Mouse (Mus musculus) kidney, embryonic 15.5 days (tissue): ENCODE results near the gene Klf3. TPM values are rescaled to one million over a fixed set of nuclear protein-coding genes. Genes with fewer than 3 reads are reported as not detected.

Source experiments
- ATAC-seq: fragments of 200-750 bp; cut with Nextera tagmentation; replicated peaks from 2 replicates; pipeline ENCODE4 v1.8.0; 2017; ENCODE audit warnings: moderate TSS enrichment; ENCODE audit not compliant: low FRiP score
- H3K27ac ChIP-seq: fragments of 300-500 bp; sonication (generic); 2 replicates; pipeline ENCODE4 v1.5.1; 2015; ENCODE audit warnings: mild to moderate bottlenecking, inconsistent platforms
- H3K27me3 ChIP-seq: fragments of 300-500 bp; sonication (generic); 2 replicates; pipeline ENCODE4 v1.6.1; 2015; ENCODE audit warnings: inconsistent platforms
- H3K36me3 ChIP-seq: fragments of 300-500 bp; sonication (generic); 2 replicates; pipeline ENCODE4 v1.6.1; 2015; ENCODE audit warnings: inconsistent platforms
- H3K4me1 ChIP-seq: fragments of 300-500 bp; sonication (generic); 2 replicates; pipeline ENCODE4 v1.6.1; 2015; ENCODE audit warnings: inconsistent platforms
- H3K4me2 ChIP-seq: fragments of 300-500 bp; sonication (generic); 2 replicates; pipeline ENCODE4 v1.6.1; 2015; ENCODE audit warnings: moderate library complexity, mild to moderate bottlenecking, inconsistent platforms
- H3K4me3 ChIP-seq: fragments of 300-500 bp; sonication (generic); replicated peaks from 2 replicates; pipeline ENCODE4 v1.5.1; 2015; ENCODE audit warnings: mild to moderate bottlenecking, inconsistent platforms
- H3K9ac ChIP-seq: fragments of 300-500 bp; sonication (generic); 2 replicates; pipeline ENCODE4 v1.6.1; 2015; ENCODE audit warnings: mild to moderate bottlenecking, inconsistent platforms
- H3K9me3 ChIP-seq: fragments of 300-500 bp; sonication (generic); replicated peaks from 2 replicates; pipeline ENCODE4 v1.6.1; 2016; ENCODE audit warnings: inconsistent platforms
- WGBS: fragments of 180-500 bp; shearing (Covaris S2); methylation state at CpG from one replicate; pipeline ENCODE4 v1.1.7; 2015; ENCODE audit warnings: mixed read lengths; 5-methylcytosine and 5-hydroxymethylcytosine counted together
- polyA plus RNA-seq: library from polyadenylated mRNA; unstranded; fragments of >200 nt; fragmentation: Nextera tagmentation; extraction: Ambion mirVana; gene quantifications from 2 replicates; pipeline ENCODE4 v1.2.1, GENCODE M21; 2015

Klf3 gene
- polyA plus RNA-seq, 1 experiment from 2014 or later: 62.2 TPM

DNA sequence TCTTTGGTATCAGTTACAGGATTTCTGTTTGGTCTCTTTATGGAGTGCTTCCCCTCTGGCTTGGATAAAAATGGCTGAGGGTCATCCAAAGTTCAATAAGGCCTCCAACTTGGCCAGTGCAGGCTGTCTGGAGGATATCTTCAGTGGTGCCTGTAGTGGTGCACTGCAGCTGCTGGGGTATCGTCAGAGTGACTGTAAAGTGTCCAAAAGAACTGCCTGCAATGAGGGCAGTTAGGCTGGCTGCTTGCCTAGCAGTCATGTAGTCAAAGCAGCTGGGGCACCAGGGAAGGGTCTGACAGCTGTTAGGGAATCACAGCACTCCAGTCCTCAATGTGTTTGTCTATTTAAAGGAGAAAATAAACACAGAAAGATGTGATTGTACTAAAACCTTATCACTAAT is 36.9 kb downstream of the Klf3 start:
- Histone ChIP-seq H3K4me2 (no peak overlapping the region), H3K4me3 (no peak overlapping the region), H3K4me1 (peaks cover 14% of the 10 kb centered on the region; the same call in 1 of the 2 replicates), H3K27me3 (no peaks in the 10 kb centered on the region), H3K27ac (peak overlapping the region; percentile 58; the same call in 1 of the 2 replicates), H3K36me3 (no peaks in the 10 kb centered on the region), H3K9me3 (peaks cover 5% of the 10 kb centered on the region; the same call in 1 of the 2 replicates), H3K9ac (no peak overlapping the region)
- ATAC-seq: no peak
- 27% methylated on average over 1 of the region's 1 CpGs for WGBS

DNA sequence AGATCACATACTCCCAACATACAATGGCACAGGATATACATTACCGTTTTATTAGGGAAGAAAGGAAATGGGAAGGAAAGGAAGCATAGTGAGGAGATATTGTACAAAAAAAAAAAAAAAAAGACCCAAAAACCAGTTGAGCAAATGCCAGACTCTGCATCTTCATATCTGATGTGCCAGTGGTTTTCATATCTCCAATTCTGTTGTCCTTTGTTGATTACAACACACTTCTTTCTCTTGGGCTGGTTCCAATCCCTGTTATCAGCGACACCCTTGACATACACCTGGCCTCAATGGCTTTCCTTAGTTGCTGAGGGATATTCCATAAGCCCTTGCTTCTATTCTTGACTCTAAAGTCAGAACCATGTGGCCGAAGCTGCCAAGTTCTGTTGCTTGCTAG is 41.4 kb downstream of the Klf3 start:
- no peaks in the 10 kb centered on the region; the same call in 1 of the 2 replicates for H3K9me3 ChIP-seq
- WGBS: 89% methylated on average over 3 of the region's 3 CpGs

DNA sequence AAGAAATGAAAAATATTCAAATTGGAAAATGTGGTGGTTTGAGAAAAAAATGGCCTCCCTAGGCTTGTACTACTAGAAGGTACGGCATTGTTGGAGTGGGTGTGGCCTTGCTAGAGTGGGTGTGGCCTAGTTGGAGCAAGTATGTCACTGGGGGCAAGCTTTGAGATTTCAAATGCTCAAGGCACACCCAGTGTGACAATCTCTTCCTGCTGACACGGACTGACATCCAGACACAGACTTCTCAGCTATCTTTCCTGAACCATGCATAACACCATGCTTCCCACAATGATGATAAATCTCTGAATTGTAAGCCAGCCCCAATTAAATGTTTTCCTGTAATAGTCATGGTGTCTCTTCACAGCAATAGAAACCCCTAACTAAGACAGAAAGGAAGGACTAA is 44.1 kb downstream of the Klf3 start:
- no peaks in the 10 kb centered on the region for H3K4me1 ChIP-seq
- no peak overlapping the region for H3K9ac ChIP-seq
- no peaks in the 10 kb centered on the region for H3K27me3 ChIP-seq
- WGBS: 81% methylated on average over 2 of the region's 2 CpGs
- no peak overlapping the region for H3K4me2 ChIP-seq
- H3K27ac ChIP-seq: no peak overlapping the region
- no peak overlapping the region for H3K4me3 ChIP-seq
- H3K36me3 ChIP-seq: no peaks in the 10 kb centered on the region
- no peak for ATAC-seq
- H3K9me3 ChIP-seq: no peaks in the 10 kb centered on the region; the same call in 1 of the 2 replicates

More for the DNA sequence above, 41.4 kb downstream of the Klf3 start:
- peaks cover 6% of the 10 kb centered on the region; the same call in 1 of the 2 replicates for H3K4me1 ChIP-seq
- no peaks in the 10 kb centered on the region for H3K36me3 ChIP-seq
- no peaks in the 10 kb centered on the region for H3K27me3 ChIP-seq
- H3K4me2 ChIP-seq: no peak overlapping the region
- no peak overlapping the region for H3K4me3 ChIP-seq
- no peak overlapping the region for H3K9ac ChIP-seq
- no peak for ATAC-seq
- no peak overlapping the region for H3K27ac ChIP-seq

DNA sequence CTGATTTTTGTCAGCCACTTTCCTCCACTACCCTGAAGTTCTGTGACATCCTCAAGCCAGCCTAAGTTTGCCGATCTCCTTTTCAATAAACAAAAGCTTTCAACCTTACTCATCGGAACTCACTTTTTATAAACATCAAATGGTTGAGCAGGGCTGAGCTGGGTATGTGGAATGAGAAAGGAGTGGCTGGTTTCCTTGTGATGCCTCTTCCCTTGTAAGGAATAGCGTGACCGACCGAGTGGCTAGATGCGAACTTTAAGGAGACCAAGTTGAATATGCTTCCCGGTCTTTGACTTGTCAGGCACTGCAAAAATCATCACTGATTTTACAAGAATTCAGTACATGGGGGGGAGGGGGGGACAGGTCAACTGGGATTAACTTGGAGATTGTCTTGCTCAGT is 46.7 kb downstream of the Klf3 start:
- WGBS: 88% methylated on average over 7 of the region's 7 CpGs
- Histone ChIP-seq H3K4me3 (no peak overlapping the region), H3K9ac (no peak overlapping the region), H3K36me3 (no peaks in the 10 kb centered on the region), H3K27me3 (no peaks in the 10 kb centered on the region), H3K4me2 (no peak overlapping the region), H3K4me1 (peaks cover 12% of the 10 kb centered on the region), H3K27ac (no peak overlapping the region), H3K9me3 (peaks cover 1% of the 10 kb centered on the region; the same call in 1 of the 2 replicates)
- no peak for ATAC-seq

- 34% methylated on average over 5 of the region's 5 CpGs for WGBS
- H3K4me1 ChIP-seq: peaks cover 12% of the 10 kb centered on the region
- no peak overlapping the region for H3K4me3 ChIP-seq
Observed at GRCm38 (mm10) chr5:64852656-64853398, 49.6 kb downstream of the Klf3 start.

DNA sequence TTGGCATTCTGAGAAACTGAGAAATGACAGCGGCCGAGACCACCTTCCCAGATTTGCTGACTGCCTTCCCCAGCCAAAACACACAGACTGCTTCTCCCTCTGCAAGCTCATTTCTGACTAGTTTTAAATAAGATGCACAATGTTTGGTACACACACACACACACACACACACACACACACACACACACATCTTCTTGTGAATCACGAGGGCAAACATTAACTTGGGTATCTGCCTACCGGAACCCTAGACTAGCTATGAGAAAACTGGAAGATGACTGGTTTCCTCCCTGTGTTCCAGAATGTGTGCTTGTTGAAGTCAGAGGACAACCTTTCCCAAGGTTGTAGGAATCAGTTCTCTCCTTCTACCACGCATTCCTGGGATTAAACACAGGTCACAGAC is 50.2 kb downstream of the Klf3 start:
- Histone ChIP-seq H3K36me3 (no peaks in the 10 kb centered on the region), H3K4me1 (peaks cover 12% of the 10 kb centered on the region), H3K27me3 (no peaks in the 10 kb centered on the region), H3K4me2 (no peak overlapping the region), H3K27ac (peak overlapping the region; percentile 66), H3K4me3 (no peak overlapping the region), H3K9ac (no peak overlapping the region), H3K9me3 (peaks cover 8% of the 10 kb centered on the region; the same call in 1 of the 2 replicates)
- ATAC-seq: 0 out of 2 replicates have a peak, but pooled peaks have one; percentile 12
- 57% methylated on average over 5 of the region's 5 CpGs for WGBS

More at GRCm38 (mm10) chr5:64852656-64853398, 49.6 kb downstream of the Klf3 start:
- Histone ChIP-seq H3K9ac (no peak overlapping the region), H3K9me3 (peaks cover 8% of the 10 kb centered on the region; the same call in 1 of the 2 replicates), H3K27me3 (no peaks in the 10 kb centered on the region), H3K4me2 (no peak overlapping the region), H3K36me3 (no peaks in the 10 kb centered on the region), H3K27ac (peak overlapping the region; percentile 66)
- peak; percentile 64 for ATAC-seq

DNA sequence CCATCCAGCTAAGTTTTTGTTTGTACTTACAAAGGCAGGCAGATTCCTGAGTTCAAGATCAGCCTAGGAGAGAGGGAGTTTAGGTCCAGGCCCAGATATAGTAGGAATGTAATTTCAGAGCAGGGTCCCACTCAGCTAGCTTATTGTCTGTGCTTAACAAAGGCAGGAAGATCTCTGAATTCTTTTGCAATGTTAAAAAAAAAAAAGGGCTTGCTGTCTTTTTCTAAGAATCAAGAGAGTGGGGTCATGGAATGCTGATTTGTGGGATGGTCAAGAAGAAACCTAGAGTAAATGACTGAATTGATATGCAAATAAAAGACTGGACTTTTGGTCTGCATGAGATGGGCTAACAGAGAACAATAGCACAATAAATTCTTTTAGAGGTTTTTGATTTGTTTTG is 52.0 kb downstream of the Klf3 start:
- H3K9ac ChIP-seq: no peak overlapping the region
- ATAC-seq: no peak
- no peak overlapping the region for H3K27ac ChIP-seq
- H3K9me3 ChIP-seq: peaks cover 8% of the 10 kb centered on the region; the same call in 1 of the 2 replicates
- no peaks in the 10 kb centered on the region for H3K36me3 ChIP-seq
- no peaks in the 10 kb centered on the region for H3K27me3 ChIP-seq
- H3K4me1 ChIP-seq: peaks cover 12% of the 10 kb centered on the region
- H3K4me3 ChIP-seq: no peak overlapping the region
- H3K4me2 ChIP-seq: no peak overlapping the region

DNA sequence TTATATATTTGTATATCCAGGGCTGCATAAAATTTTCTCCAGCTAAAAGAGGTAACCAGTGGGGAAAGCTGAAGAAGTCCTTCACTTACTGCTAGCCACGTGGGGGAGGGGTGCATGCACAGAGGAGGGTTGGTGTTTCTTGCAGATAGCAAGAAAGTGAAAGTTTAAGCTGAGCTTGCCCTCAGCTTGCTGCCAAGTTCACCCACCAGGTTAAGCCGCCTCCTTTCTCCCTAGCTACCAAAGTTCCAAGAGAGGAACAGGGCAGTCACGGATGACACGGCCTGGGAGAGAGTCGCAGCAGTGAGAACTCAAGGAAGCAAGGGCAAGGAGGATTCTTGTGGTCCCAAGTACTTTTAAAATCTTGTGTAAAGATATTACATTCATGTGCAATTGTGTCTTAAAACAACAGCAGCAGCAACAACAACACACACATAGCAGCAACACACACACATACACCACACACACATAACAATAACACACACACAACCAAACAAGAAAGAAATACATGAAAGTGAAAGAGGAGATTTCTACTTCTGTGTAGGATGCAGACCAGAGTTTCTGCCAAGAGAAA is 57.8 kb downstream of the Klf3 start:
- H3K9me3 ChIP-seq: no peaks in the 10 kb centered on the region
- peaks cover 32% of the 10 kb centered on the region for H3K4me1 ChIP-seq
- ATAC-seq: peak; percentile 55
- H3K27me3 ChIP-seq: no peaks in the 10 kb centered on the region
- no peaks in the 10 kb centered on the region for H3K36me3 ChIP-seq
- H3K4me3 ChIP-seq: 0 out of 2 replicates have a peak overlapping the region, but pooled peaks have one; percentile 11
- 32% methylated on average over 5 of the region's 5 CpGs for WGBS
- peak overlapping the region; percentile 48 for H3K4me2 ChIP-seq
- peak overlapping the region; percentile 26; the same call in 1 of the 2 replicates for H3K9ac ChIP-seq
- peak overlapping the region; percentile 95 for H3K27ac ChIP-seq

DNA sequence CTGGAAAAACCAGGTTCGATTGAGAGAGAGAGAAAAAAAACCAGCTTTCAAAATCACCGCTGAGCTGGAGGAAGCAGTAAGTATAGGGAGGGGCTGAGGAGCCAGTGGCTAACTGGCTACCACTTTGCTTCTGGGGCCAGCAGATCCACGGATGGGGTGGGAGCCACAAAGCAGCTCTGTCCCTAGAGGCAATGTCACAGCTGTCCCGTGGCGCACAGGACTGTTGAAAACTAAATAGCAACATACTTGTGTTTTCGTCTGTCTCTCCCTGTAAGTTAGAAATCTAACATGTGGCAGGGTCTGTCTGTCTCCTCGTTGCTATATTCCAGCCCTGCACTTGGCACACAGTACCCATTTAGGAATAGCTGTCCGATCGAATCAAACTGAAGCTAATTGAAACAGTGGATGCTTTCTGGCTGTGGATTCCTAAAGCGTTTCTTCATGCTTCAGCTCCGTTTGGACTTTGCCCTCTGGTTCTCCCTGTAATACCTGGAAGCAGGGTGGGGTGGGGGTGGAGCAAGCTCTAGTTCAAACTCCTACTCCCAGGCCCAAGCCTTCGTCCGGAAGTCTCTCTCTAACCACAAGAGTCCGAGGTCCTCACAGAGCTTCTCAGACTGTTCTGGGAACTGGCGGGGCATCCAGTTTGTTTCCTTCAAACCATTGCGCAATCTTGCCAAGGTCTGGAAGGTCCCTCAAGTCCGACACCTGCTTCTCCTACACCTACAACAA is 58.4 kb downstream of the Klf3 start:
- H3K27ac ChIP-seq: peak overlapping the region; percentile 95
- ATAC-seq: peak; percentile 83
- H3K4me3 ChIP-seq: 0 out of 2 replicates have a peak overlapping the region, but pooled peaks have one; percentile 11
- H3K9me3 ChIP-seq: no peaks in the 10 kb centered on the region
- H3K36me3 ChIP-seq: no peaks in the 10 kb centered on the region
- peak overlapping the region; percentile 26; the same call in 1 of the 2 replicates for H3K9ac ChIP-seq
- no peaks in the 10 kb centered on the region for H3K27me3 ChIP-seq
- peak overlapping the region; percentile 48 for H3K4me2 ChIP-seq
- WGBS: 40% methylated on average over 17 of the region's 17 CpGs
- H3K4me1 ChIP-seq: peaks cover 37% of the 10 kb centered on the region

- Histone ChIP-seq H3K27me3 (no peaks in the 10 kb centered on the region), H3K9me3 (no peaks in the 10 kb centered on the region), H3K36me3 (no peaks in the 10 kb centered on the region), H3K4me2 (peak overlapping the region; percentile 48; the same call in 1 of the 2 replicates), H3K4me3 (no peak overlapping the region), H3K4me1 (peaks cover 37% of the 10 kb centered on the region), H3K9ac (no peak overlapping the region), H3K27ac (peak overlapping the region; percentile 95)
- peak; percentile 16; the same call in 1 of the 2 replicates for ATAC-seq
- 57% methylated on average over 9 of the region's 9 CpGs for WGBS
Observed at GRCm38 (mm10) chr5:64862269-64862668, 59.1 kb downstream of the Klf3 start.

DNA sequence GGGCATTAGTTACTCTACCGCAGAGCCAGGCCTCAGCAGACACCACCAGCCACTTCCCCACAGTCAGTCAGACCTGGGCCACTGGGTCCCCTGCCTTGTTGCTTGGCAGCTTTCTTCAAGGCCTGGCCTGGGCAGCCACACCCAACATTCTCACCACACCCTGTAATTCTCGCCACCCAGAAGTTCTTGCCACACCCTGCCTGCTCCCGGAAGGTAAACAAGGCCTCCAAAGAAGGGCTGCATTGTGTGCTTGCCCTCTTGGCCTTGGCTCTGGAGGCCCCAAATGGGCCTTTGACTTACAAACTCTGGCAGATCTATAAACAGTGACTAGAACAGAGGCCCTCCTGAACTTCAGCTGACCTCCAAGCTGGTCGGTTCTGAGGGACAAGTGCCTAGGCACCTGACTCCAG is 61.5 kb downstream of the Klf3 start:
- Histone ChIP-seq H3K9me3 (no peaks in the 10 kb centered on the region), H3K36me3 (no peaks in the 10 kb centered on the region), H3K4me1 (peaks cover 37% of the 10 kb centered on the region), H3K4me2 (no peak overlapping the region), H3K9ac (no peak overlapping the region), H3K27me3 (no peaks in the 10 kb centered on the region), H3K4me3 (no peak overlapping the region), H3K27ac (peak overlapping the region; percentile 39)
- ATAC-seq: peak; percentile 31; the same call in 1 of the 2 replicates
- WGBS: 21% methylated on average over 4 of the region's 4 CpGs
